Mouse (Mus musculus) ZHBTc4 (cell line): ENCODE measurements around the gene Zmynd11.

Experiments
- DNase-seq: peaks from one replicate; pipeline ENCODE4 v3.0.0-alpha.2; 2011; ENCODE audit warnings: low read depth, low spot score

Zmynd11 gene

DNA sequence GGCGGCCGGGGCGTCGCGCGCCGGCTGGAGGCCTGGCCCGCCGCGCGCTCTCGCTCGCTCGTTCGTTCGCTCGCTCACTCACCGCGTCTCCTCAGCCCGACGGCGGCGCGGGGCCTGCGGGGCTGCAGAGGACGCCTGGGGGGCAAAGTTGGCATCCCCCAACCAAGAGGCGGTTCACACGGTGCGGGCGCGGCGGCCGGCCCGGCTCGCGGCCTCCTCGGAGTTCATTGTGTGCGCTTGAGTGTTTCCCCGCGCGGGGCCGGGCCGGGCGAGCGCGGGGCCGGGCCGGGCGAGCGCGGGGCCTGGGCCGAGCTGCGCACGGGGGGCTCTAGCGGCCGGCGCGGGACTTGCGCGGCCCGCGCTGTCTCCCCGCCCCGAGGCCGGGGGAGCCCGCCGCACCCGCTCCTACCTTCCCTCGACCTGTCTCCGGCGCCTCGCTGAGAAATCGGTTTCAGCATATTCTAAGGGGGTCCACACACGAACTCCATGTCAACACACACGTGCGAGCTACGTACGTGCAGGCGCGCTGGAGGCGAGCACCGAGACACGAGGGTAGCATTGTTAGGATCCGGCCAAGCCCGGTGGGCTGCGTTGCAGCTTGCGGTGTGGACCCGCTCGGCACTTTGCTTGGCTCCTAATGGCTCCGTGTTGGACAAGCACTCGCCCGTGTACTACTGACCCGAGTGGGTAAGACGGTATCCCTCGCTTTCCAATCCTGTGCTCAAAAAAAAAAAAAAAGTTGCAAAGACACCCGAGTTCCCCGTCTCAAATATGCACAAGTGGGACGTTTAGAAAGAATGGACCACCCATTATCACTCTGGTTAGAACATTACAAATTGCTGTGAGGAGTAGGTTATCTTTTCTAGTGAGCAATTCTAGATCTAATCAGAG lies at the start of gene Zmynd11:
Gene Zmynd11, minus strand, starts transcription at position 685 of the 891 bp plus-strand sequence.
- DNase-seq = peak; percentile 70

DNA sequence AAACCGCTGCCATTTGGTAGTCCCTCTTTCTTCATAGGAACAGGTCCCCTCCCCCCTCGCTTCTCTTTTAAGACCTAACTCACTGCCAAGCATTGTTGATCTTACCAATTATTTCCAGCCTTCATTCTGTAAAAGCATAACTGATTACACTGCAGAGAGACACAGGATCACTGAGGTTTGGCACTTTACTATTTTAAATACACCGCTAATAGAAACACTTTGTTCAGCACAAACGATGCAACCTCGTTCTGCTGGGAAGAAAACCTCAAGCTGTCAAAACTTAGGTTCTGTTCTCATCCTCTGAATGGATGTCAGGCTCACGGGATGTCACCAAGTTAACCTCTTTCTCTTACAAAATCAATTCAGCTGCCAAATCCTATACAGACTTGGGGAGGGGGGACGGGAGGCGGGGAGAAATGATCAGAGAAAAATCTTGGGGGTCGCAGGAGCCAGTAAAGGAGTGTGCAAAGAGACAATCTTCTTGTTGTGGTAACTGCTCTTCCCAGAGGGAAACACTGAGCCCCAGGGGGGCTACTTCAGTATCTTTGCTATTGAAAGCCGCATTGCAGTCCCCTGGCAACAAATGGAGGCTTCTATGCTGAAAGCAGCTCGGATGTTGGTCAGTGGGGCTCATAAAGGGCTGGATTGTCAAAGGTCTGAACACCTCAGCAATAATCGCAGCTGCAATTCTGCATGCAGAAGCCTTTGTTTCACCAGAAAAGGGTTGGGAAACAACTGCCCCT lies 30.9 kb upstream of the Zmynd11 start:
- peak; percentile 23 for DNase-seq

DNA sequence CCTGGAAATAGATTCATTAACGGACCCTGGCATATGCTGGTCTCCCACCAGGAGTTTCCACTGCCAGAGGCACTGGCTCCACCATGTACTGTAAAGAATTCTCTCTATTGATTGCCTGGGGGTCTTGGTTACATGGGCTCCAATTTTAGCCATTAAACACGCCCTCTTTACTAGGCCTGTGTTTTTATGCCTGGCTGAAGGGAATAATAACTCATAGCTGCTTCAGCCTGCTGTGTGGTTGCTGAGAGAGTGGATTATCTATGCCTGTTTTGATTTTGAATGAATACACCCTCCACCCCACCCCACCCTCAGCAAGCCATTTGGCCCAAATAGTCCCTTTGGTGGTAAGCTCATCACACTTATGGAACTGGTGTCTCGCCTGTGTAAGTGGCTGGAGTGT lies 20.9 kb upstream of the Zmynd11 start:
- no peak for DNase-seq

DNA sequence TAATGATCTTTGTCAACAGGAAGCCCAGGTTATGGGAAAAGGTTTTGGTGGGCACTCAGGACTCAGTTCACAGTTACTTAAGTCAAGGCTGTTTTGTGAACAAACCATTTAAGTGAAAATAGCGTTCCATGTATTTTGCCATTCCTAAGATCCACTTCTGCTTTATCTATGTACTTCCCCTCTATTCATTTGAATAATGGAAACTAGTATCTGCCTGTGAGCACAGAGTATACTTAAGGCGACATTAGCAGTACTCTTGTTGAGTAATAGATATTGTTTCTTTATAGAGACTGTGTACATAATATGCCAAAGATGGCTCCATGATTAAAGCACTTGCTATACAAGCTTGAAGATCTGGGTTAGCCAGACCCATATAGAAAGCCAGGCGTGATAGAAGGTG lies 18.6 kb upstream of the Zmynd11 start:
- DNase-seq = no peak

DNA sequence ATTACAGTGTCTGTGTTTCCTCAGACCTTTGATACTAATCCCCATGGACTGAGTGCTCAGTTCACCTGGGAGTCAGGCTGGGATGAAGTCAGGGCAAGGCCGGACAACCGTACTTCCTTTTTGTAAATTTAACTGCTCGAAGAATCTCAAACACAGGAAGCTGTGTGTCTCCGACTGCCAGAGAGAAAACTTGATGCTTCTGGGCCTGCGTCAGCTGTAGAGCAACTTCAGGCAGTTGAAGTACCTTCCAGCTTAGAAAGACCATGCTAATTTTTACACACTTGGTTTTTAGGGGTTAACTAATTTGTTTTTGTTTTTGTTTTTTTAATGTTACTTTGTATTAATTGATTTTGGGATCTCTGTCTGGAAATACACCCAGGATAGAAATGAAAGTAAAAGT lies 10.8 kb upstream of the Zmynd11 start:
- DNase-seq = no peak

DNA sequence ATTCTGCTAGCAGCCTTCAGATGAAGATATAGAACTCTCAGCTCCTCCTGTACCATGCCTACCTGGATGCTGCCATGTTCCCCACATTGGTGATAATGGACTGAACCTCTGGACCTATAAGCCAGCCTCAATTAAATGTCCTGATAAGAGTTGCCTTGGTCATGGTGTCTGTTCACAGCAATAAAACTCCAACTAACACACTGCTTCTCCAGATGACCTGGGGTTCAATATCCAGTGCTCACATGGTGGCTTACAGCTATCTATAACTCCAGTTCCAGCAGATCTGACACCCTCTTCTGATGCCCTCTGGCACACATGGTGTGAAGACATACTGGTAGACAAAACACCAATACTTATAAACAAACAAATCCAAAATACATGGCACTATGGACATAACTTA lies 8.9 kb upstream of the Zmynd11 start:
- DNase-seq = no peak

DNA sequence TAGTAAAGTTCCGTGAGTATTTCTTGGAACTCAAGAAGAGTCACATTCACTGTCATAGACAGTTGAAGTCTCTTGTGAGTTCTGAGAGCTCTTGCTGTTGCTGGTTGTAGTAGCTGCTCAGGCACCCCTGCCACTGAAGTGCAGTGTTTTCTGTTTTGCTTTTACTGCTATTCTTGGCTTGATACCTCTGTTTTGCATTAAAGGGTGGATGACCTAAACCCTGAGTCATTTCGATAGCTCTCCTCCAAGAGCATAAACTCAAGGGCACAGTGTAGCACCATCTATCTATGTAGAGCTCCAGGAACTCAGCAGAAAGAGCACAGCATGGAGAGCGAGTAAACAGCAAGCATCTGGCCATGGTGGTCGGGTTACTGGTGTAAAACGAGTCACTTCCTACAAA lies 2.1 kb upstream of the Zmynd11 start:
- no peak for DNase-seq

DNA sequence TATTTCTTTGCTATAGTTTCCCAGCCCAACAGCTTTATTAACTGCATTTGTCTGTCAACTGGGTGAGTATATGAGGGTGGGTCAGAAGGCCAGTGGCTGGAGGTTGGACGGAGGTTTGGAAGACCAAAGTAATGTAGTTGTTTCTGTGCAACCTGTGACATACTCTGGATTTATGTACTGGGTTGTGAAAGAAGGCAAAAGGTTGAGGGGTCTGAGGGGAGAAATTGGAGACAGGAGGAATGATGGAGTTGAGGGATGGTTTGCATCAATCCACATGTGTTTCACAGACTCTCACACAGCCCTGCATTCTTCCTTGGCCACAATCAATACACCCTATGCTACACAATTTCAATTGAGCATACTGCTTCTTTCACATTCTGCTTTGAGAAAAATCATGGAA lies 1.4 kb upstream of the Zmynd11 start:
- no peak for DNase-seq

DNA sequence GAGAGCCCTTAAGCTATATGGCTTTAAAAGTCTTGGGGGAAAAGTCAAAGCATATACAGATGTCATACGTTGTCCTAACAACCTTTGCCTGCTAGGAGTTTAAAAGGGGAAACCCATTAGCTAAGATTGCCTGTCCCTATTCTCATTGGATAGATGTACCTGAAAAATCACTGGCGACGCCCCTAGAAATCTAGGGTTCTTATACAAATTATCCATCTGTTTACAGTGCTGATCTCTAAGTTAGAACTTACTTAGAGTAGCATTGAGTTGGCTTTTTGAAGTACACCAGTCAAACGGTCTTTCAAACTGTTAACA lies 364 bp upstream of the Zmynd11 start:
- DNase-seq = no peak

DNA sequence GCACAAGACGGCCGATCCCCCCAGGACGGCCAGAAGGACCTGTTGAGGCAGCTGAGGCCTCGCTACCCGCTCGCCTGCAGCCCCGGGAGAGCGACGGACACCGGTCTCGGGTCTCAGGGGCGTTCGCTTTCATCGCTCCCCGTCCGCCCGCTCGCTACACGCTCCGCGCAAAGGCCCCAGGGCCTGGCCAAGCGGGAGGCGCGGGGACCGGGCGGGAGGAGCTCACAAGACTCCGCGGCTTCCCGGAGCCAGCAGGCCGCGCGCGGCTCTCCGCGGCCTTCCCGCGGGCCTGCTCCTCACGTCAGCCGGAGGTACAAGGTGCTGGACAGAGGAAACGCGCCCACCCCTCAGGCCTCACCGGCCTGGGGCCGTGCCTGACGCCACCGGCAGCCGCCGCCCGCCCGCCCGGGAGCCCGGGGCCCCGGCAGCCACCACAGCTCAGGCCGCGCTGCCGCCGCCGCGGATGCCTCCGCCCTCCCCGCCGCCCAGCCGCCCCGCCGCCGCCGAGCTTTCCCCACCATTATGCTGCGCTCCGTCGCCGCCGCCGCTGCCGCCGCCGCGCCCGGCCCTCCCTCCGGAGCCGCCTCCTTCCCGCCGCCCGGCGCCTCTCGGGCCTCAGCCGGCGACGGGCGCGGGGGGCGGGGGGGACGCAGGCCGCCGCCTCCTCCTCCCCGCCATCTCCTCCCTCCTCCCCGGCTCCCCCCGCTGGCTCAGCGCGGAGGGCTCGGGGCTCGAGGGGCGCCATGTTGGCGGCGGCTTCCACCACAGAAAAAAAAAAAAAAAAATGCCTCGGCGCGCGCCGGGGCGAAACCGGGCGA lies 1.1 kb downstream of the Zmynd11 start:
- DNase-seq = peak; percentile 76

DNA sequence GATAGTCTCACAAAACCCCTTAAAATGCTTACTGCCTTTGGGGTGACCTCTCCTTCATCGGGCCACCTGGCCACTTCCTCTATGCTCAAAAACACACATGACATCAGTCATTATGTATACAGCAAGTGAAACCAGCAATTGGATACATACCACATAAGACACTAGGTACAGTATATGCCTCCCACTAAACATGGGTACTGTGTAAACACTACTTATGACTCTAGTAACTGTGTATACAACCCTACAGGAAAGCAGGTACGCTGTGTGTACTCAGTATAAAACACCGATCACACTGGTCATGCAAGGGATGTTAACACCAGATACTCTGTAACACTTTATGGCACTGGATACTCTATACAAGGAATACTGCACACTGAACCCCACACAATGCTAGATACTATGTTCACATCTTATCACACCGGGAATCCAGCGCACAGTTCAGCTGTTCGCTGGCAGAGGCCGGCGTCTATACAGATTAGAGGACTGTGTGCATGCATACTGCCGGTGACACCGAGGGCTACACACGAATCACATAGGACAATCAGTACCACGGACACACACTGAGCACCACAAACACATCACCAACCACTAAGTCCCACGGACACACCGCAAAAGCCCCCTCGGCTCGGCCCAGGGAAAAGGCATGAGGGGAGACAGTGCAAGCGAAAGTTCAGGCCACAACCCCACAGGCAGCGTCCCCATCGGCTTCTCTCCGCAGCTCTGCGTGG lies 1.9 kb downstream of the Zmynd11 start:
- no peak for DNase-seq

DNA sequence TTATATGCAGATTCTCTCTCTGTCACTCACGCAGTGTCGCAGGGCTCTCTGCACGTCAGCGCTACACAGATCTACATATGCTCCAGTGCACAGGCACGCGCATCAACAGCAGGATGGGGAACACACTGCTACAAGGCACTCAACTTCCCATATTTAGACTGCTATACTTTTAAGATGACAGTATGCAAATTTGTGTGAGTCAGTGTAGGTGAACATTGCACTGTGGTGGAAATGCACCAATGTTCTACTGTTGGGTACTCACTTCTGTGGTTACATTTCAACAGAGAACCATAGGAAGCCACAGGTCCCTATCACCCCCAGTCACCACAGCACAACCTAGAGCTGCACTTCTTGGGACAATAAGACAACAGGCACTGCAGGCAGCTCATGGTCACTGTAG lies 5.1 kb downstream of the Zmynd11 start:
- peak; percentile 23 for DNase-seq

DNA sequence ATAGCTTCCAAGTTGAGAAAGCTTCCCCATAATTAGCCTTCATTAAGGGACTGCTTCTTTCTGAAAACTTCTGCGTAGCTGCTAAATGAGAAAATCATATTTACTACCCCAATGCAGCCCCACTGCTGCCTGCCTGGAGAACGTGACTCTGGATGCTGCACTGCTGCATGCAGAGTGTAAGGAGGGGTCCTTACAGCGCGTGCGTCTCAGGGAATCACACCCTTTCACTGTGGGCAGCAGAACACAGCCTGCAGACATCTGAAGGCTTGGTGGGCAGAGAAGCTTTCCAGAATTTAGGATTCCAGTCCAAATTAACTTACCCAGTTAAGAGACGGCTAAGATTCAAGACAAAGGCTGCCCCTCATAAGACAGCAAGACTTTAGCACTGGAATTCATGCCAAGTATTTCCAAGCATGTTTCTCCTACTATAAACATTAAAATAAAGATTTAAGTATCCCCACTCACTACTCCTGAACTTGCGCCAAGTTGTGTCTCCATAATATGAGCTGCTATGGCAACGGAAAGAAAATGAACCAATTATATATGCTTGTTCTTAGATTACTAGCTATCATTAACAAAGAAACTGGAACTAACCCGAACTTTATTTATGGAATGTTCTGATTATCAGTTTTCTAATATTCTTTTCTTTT lies 7.2 kb downstream of the Zmynd11 start:
- DNase-seq = no peak

DNA sequence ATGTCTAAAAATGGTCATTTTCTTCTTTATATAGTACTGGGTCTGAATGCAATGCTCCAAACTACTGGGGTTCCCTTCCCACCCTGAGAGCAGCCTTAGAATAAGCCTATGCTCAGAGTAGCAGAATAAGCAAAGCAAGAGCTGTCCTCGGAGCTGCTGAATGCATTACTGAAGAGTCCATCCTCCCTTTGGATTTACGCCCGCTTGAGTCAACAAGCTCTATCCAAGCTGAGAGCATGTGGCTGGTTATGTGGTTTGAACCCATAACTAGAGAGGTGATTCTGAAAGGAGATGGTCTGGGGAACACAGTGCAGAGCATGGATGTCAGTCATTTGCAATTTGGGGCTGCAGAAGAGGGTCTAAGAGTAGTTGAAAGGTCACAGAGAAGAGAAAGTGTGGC lies 11.4 kb downstream of the Zmynd11 start:
- no peak for DNase-seq

DNA sequence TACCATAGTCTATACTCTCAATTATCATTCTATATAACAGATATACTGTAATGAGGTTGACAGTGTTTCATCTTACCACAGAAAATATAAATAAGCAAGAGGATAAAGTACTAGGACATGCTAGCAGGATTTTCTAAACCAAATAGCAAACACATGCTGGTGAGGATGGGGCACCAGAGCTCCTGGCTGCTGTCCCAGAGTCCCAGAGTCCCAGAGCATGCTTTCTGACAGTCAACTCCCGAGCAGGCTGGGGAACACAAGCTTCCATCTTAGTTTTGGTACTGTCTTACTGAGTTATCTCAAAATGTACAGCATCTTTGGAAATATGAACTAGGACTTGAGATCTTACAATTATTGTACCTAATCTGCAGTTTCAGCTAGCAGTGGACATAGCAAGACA lies 14.8 kb downstream of the Zmynd11 start:
- DNase-seq = no peak

DNA sequence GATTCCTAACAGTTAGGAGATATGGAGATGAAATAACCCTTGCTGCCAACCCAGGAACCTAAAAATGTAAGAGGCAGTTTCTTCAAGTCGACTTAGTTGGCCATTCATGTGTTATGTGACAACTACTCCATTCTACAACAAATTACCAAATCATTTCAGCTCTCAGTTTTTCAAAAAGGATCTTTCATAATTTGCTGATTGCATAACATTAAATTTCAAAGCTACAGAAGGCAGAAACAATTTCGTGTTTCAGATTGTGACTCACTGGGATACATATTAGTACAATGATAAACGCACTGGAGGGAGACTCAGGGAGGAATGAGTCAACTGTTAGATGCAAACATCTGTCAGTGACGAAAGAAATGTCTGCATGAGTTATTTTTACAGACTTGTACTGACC lies 15.3 kb downstream of the Zmynd11 start:
- DNase-seq = no peak

DNA sequence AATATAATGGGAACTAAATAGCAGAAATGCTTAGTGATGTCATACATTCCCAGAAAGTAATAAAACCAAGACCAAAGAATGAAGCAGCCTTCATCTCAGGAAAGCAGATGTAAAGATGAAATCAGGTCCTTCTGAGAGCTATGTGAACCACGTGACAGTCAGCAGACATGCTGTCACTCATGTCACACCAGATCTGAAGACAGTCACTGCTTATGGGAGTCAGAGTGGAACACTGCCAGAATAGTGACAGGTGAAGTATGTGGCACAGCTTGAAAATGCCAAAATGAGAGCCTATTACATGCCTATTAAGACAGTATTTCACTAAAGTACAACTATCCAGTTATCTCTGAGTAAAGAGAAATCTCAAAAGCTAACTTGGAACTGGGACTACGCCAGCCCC lies 26.9 kb downstream of the Zmynd11 start:
- DNase-seq = no peak

DNA sequence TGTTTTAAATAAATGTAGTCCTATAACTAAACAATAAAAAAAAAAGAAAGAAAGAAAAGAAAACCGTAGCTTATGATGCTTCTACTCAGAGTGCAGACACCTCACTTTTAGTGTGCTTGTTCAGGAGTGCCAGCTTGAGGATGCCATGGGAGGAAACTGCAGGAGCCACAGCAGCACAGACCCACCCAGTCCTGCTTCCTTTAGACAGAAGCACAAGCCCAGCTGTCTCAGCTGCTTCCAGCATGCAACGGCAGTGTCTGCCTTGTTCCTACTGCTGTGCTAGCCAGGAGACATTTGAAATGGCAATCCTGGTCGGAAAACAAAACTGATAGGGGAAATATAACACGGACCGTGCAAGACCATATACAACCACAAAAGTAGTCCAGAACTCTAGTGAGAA lies 28.1 kb downstream of the Zmynd11 start:
- no peak for DNase-seq

DNA sequence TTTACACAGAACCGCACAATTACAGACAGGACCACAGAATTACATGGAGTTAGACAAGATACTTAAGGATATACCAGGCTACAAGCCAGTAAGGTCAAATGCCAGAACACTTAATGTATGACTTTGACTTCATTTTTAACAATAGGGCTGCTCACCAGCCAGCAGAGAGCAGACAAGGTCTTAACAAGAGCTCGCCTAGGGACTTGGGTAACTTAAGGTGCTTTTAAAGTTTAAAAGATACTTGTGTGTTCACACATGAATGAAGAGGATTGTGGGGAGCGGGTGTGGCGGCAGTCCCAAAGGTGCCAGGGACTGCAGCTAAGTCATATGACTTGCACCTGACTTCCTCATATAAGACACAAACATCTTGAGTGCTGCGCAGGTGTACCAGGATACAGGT lies 32.9 kb downstream of the Zmynd11 start:
- peak; percentile 5 for DNase-seq

DNA sequence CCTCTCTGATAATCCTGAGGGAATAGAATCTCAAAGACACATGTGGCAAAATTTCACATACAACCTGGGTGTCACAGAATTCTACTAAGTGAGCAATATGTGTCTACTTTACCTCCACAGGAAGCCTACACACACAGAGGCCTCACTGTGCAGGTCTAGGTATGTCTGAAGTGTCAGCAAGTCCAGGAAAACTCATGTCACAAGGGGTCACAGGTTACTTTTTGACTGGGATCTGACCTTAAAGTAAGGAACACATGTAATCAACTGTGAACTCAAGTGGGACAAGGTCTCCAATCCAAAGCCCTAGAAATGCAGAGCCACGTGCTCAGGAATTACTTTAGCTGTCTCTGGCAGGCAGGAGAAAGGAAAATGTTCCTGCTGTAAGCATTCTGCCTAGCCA lies 36.1 kb downstream of the Zmynd11 start:
- no peak for DNase-seq

DNA sequence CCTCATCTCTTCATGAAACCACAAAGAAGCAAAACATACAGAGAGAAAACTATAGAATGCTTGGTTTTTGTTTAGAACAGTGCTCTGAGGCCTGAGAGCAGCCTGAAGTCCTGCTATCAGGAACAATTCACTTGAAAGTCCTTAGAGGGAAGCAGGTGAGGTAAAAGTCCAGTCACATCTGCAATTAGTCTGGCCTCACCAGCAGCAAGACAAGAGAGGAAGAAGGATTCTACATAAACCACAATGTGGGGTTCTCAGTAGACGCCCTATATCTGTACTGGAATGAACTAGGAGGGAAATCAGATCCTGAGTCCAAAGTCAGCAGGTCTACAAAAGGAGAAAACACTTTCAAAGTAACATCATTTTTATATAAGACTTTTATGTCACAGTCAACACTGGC lies 49.9 kb downstream of the Zmynd11 start:
- no peak for DNase-seq
